Mouse (Mus musculus): ENCODE measurements around the gene Cnr2. TPM values are rescaled to one million over a fixed set of nuclear protein-coding genes. Genes with fewer than 3 reads are reported as not detected.

Gene Cnr2
- polyA plus RNA-seq, 1 experiment, result 18.8 TPM

- Histone ChIP-seq H3K4me3 (ENCODE audit: insufficient read depth, low read length) (no peak overlapping the region), H3K27ac (ENCODE audit: insufficient read depth, low read depth, low read length) (no peak overlapping the region), H3K4me1 (ENCODE audit: control insufficient read depth, insufficient read depth, low read length) (peaks cover 49% of the 10 kb centered on the region)
- TF ChIP-seq CTCF (IDR thresholded peaks at IDR 0.05; ENCODE audit: low read depth, low read length) (no peak), POLR2A (IDR thresholded peaks at IDR 0.05; ENCODE audit: borderline replicate concordance, low read depth, low read length) (no peak)
Measured at GRCm38 (mm10) chr4:135900008-135900407, 4.8 kb downstream of the Cnr2 start.

GRCm38 (mm10) chr4:135902606-135903242, 7.5 kb downstream of the Cnr2 start:
- H3K4me1 ChIP-seq (ENCODE audit: control insufficient read depth, insufficient read depth, low read length), result peaks cover 29% of the 10 kb centered on the region

GRCm38 (mm10) chr4:135904810-135905209, 9.6 kb downstream of the Cnr2 start:
- TF ChIP-seq CTCF (IDR thresholded peaks at IDR 0.05; ENCODE audit: low read depth, low read length) (no peak), POLR2A (IDR thresholded peaks at IDR 0.05; ENCODE audit: borderline replicate concordance, low read depth, low read length) (no peak)
- peaks cover 13% of the 10 kb centered on the region for H3K4me1 ChIP-seq (ENCODE audit: control insufficient read depth, insufficient read depth, low read length)
- H3K27ac ChIP-seq (ENCODE audit: insufficient read depth, low read depth, low read length), result no peak overlapping the region
- no peak overlapping the region for H3K4me3 ChIP-seq (ENCODE audit: insufficient read depth, low read length)

More at GRCm38 (mm10) chr4:135902606-135903242, 7.5 kb downstream of the Cnr2 start:
- no peak overlapping the region for H3K27ac ChIP-seq (ENCODE audit: insufficient read depth, low read depth, low read length)
- TF ChIP-seq CTCF (IDR thresholded peaks at IDR 0.05; ENCODE audit: low read depth, low read length) (no peak), POLR2A (IDR thresholded peaks at IDR 0.05; ENCODE audit: borderline replicate concordance, low read depth, low read length) (no peak)
- no peak overlapping the region for H3K4me3 ChIP-seq (ENCODE audit: insufficient read depth, low read length)

DNA sequence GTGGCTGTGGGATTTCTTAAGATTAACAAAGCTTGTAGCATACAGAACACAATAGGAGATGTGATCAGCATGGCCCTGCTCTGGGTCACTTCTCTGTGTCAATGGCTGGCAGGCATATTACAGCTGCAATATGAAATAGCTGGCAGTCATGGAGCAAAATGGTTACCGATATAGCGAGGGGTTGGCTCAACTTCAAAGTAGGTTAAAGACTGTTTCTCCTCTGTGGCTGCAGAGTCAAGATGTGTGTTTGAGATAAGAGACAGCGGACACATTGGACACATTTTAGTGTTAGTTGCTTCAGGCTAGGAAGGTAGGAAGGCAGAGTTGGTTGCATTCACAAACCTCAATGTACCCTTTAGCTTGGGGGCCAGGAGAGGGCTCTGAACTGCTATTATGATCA, 11.4 kb downstream of the Cnr2 start:
- no peak overlapping the region for H3K27ac ChIP-seq (ENCODE audit: insufficient read depth, low read depth, low read length)
- no peak overlapping the region for H3K4me3 ChIP-seq (ENCODE audit: insufficient read depth, low read length)
- peaks cover 9% of the 10 kb centered on the region for H3K4me1 ChIP-seq (ENCODE audit: control insufficient read depth, insufficient read depth, low read length)
- no peak for TF ChIP-seq CTCF (IDR thresholded peaks at IDR 0.05; ENCODE audit: low read depth, low read length)
- no peak for TF ChIP-seq POLR2A (IDR thresholded peaks at IDR 0.05; ENCODE audit: borderline replicate concordance, low read depth, low read length)

DNA sequence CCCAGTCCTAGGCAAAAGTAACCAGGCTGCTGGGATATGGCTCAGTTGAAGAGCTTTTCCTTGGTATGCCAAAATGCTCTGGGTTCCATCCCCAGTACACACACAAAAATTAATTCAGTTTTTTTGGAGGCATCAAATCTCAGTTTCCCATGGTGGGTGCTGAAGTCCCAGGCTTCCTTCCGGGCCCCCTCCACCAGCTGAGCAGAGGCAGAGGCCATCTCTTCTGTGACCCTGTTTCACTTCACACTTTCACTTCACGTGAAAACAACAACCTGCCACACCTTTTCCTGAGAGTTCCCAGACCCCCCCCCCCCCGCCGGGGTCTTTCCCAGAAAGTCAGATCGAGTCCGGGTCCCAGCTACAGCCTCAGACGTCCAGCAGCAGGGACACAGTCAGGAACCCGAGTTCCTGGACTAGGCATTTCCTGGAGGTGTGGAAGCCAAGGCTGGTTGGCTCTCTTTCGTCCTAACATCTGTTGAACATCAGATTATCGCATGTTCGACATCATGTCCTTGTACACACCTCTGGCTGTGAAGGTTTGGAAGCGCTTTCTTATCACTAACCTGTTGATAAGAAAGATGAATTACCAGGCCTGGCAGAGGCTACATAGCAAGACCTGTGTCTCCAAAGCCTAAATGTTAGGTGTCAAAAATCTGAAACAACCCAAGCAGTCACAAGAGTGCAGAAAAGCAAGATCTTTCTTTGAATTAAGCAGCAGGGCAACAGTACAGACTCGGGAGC, 14.3 kb downstream of the Cnr2 start:
- Histone ChIP-seq H3K4me1 (ENCODE audit: control insufficient read depth, insufficient read depth, low read length) (no peaks in the 10 kb centered on the region; the same call in 1 of the 2 replicates), H3K27ac (ENCODE audit: insufficient read depth, low read depth, low read length) (no peak overlapping the region)
- no peak for TF ChIP-seq POLR2A (IDR thresholded peaks at IDR 0.05; ENCODE audit: borderline replicate concordance, low read depth, low read length)
- TF ChIP-seq CTCF (IDR thresholded peaks at IDR 0.05; ENCODE audit: low read depth, low read length), result no peak

GRCm38 (mm10) chr4:135911531-135911930, 16.3 kb downstream of the Cnr2 start:
- Histone ChIP-seq H3K4me3 (ENCODE audit: insufficient read depth, low read length) (no peak overlapping the region), H3K4me1 (ENCODE audit: control insufficient read depth, insufficient read depth, low read length) (peaks cover 9% of the 10 kb centered on the region), H3K27ac (ENCODE audit: insufficient read depth, low read depth, low read length) (no peak overlapping the region)
- TF ChIP-seq CTCF (IDR thresholded peaks at IDR 0.05; ENCODE audit: low read depth, low read length) (no peak), POLR2A (IDR thresholded peaks at IDR 0.05; ENCODE audit: borderline replicate concordance, low read depth, low read length) (no peak)

More for the DNA sequence above, 14.3 kb downstream of the Cnr2 start:
- H3K4me3 ChIP-seq (ENCODE audit: insufficient read depth, low read length), result no peak overlapping the region

- Histone ChIP-seq H3K4me1 (ENCODE audit: control insufficient read depth, insufficient read depth, low read length) (peaks cover 15% of the 10 kb centered on the region), H3K27ac (ENCODE audit: insufficient read depth, low read depth, low read length) (no peak overlapping the region), H3K4me3 (ENCODE audit: insufficient read depth, low read length) (no peak overlapping the region)
- TF ChIP-seq POLR2A (IDR thresholded peaks at IDR 0.05; ENCODE audit: borderline replicate concordance, low read depth, low read length) (no peak), CTCF (IDR thresholded peaks at IDR 0.05; ENCODE audit: low read depth, low read length) (no peak)
Measured at GRCm38 (mm10) chr4:135912164-135912563, 17.0 kb downstream of the Cnr2 start.

DNA sequence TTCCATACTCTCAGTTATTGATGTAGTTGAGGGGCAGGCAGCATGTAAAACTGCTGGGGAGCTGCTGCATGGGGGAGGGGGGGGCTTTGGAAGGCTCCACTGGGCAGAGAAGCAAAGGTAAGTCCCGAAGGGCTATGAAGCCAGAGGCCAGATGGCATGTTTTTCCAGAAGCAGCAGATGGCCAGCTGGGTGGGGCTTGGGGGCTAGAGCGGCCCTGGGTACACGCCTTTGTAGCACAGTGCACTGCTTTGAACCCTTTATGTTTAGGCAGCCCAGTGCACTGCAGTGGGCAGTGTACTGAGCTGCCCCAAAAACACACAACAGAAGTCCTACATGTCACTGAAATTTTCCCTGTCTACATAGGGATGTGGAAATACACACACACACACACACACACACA, 17.6 kb downstream of the Cnr2 start:
- TF ChIP-seq POLR2A (IDR thresholded peaks at IDR 0.05; ENCODE audit: borderline replicate concordance, low read depth, low read length) (no peak), CTCF (IDR thresholded peaks at IDR 0.05; ENCODE audit: low read depth, low read length) (no peak)
- Histone ChIP-seq H3K4me3 (ENCODE audit: insufficient read depth, low read length) (no peak overlapping the region), H3K27ac (ENCODE audit: insufficient read depth, low read depth, low read length) (no peak overlapping the region), H3K4me1 (ENCODE audit: control insufficient read depth, insufficient read depth, low read length) (peaks cover 21% of the 10 kb centered on the region)

- Histone ChIP-seq H3K4me1 (ENCODE audit: control insufficient read depth, insufficient read depth, low read length) (peaks cover 27% of the 10 kb centered on the region), H3K27ac (ENCODE audit: insufficient read depth, low read depth, low read length) (no peak overlapping the region), H3K4me3 (ENCODE audit: insufficient read depth, low read length) (no peak overlapping the region)
- no peak for TF ChIP-seq CTCF (IDR thresholded peaks at IDR 0.05; ENCODE audit: low read depth, low read length)
- no peak for TF ChIP-seq POLR2A (IDR thresholded peaks at IDR 0.05; ENCODE audit: borderline replicate concordance, low read depth, low read length)
Measured at GRCm38 (mm10) chr4:135913433-135913832, 18.2 kb downstream of the Cnr2 start.

DNA sequence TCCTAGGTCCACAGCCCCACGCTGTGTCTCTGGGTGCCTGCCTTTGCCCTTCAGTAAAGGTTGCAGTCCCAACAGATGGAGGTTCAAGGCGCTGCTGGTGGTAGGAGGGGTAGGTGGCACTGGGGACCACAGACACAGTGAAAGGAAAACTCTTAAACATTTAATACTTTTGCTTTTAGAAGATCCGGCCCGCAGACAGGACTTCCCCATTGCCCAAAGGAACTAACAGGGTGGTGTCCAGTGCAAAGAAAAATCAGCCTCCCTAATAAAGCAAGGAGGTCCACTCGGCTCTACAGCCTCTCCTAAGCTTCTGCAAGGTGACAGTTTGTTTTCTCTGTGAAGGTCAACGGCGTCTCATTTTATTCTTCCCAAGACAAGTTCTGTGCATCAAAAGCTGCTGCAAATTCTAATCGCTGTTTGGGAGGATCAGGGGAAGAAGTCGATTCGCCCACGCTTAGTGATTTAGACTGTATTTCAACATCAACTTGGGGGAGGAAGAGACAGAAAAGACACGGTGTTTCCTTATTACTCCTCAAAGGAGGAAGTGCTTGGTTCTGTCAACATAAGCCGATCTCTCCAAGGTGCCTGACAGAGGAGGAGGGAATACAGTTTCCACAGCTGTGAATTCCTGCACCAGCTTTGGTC, 23.6 kb downstream of the Cnr2 start:
- Histone ChIP-seq H3K4me1 (ENCODE audit: control insufficient read depth, insufficient read depth, low read length) (peaks cover 38% of the 10 kb centered on the region), H3K27ac (ENCODE audit: insufficient read depth, low read depth, low read length) (peak overlapping the region; percentile 95), H3K4me3 (ENCODE audit: insufficient read depth, low read length) (peak overlapping the region; percentile 48)
- no peak for TF ChIP-seq POLR2A (IDR thresholded peaks at IDR 0.05; ENCODE audit: borderline replicate concordance, low read depth, low read length)
- no peak for TF ChIP-seq CTCF (IDR thresholded peaks at IDR 0.05; ENCODE audit: low read depth, low read length)
